Mouse (Mus musculus) lung, postnatal 0 days (tissue): ENCODE measurements at regions not wholly inside any gene's neighbourhood (a gene's known extent, or its start where the extent isn't known, plus 50 kb on each side); places are given as distances from the start of the nearest gene placed in this dataset.

Experiments used
- ATAC-seq: fragments of 200-750 bp; cut with Nextera tagmentation; 2 replicates; pipeline ENCODE4 v1.8.0; 2017; ENCODE audit warnings: moderate library complexity
- DNase-seq: peaks from one replicate; pipeline ENCODE4 v3.0.0-alpha.2; 2016; ENCODE audit warnings: low spot score
- H3K27ac ChIP-seq: fragments of 300-500 bp; sonication (generic); 2 replicates; pipeline ENCODE4 v1.5.1; 2014; ENCODE audit warnings: antibody characterized with exemption, mild to moderate bottlenecking, low read length, mixed read lengths
- H3K27me3 ChIP-seq: fragments of 300-500 bp; sonication (generic); replicated peaks from 2 replicates; pipeline ENCODE4 v1.6.1; 2014; ENCODE audit warnings: low read length, mixed read lengths; ENCODE audit not compliant: insufficient read depth
- H3K36me3 ChIP-seq: fragments of 300-500 bp; sonication (generic); 2 replicates; pipeline ENCODE4 v1.6.1; 2014; ENCODE audit warnings: low read length, mixed read lengths; ENCODE audit not compliant: insufficient read depth
- H3K4me1 ChIP-seq: fragments of 300-500 bp; sonication (generic); 2 replicates; pipeline ENCODE4 v1.6.1; 2014; ENCODE audit warnings: antibody characterized with exemption, low read depth, low read length, mixed read lengths; ENCODE audit not compliant: insufficient read depth
- H3K4me2 ChIP-seq: fragments of 300-500 bp; sonication (generic); replicated peaks from 2 replicates; pipeline ENCODE4 v1.6.1; 2014; ENCODE audit warnings: low read depth, mild to moderate bottlenecking, low read length, moderate library complexity, mixed read lengths
- H3K4me3 ChIP-seq: fragments of 300-500 bp; sonication (generic); 2 replicates; pipeline ENCODE4 v1.5.1; 2014; ENCODE audit warnings: low read depth, low read length
- H3K9ac ChIP-seq: fragments of 300-500 bp; sonication (generic); replicated peaks from 2 replicates; pipeline ENCODE4 v1.6.1; 2014; ENCODE audit warnings: low read depth, mild to moderate bottlenecking
- H3K9me3 ChIP-seq: fragments of 300-500 bp; sonication (generic); 2 replicates; pipeline ENCODE4 v1.6.1; 2016; ENCODE audit warnings: low read length, mixed read lengths
- CTCF ChIP-seq: IDR thresholded peaks from 2 replicates; pipeline ENCODE4 v1.5.1; 2016; ENCODE audit warnings: antibody characterized with exemption, mild to moderate bottlenecking
- EP300 ChIP-seq: IDR thresholded peaks from 2 replicates; pipeline ENCODE4 v1.6.1; 2016; ENCODE audit warnings: antibody characterized with exemption, mild to moderate bottlenecking, control low read depth
- WGBS: fragments of 180-500 bp; shearing (Covaris S2); extraction: QIAGEN DNeasy Blood & Tissue Kit; methylation state at CpG from one replicate; pipeline ENCODE4 v1.1.7; 2014; 5-methylcytosine and 5-hydroxymethylcytosine counted together

DNA sequence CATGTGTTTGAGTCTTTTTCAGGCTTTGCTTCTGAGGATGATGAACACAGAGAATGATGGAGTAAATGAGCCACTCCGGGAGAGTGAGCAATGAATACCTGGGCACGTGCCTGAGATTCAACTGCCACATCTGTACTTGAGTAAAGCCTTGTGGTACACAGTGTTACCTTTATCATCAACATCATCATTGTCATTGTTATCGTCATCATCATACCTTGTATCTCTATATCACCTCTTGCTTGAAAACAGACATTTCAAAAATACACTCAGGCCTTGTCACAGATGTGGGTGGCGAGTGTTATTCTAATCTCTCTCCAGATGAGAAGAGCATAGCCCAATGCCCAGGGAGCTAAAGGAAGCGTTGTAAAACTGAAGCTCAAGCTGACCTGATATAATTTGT lies 158.4 kb downstream of the Ifng start:
- ATAC-seq: no peak
- Histone ChIP-seq H3K27ac (no peak overlapping the region), H3K4me3 (no peak overlapping the region), H3K9ac (no peak overlapping the region), H3K9me3 (no peaks in the 10 kb centered on the region), H3K4me2 (no peak overlapping the region), H3K36me3 (no peaks in the 10 kb centered on the region), H3K4me1 (no peaks in the 10 kb centered on the region), H3K27me3 (no peaks in the 10 kb centered on the region)
- TF ChIP-seq CTCF: no peak
- TF ChIP-seq EP300: no peak
- DNase-seq: no peak
- WGBS: 81% methylated on average over 5 of the region's 5 CpGs

DNA sequence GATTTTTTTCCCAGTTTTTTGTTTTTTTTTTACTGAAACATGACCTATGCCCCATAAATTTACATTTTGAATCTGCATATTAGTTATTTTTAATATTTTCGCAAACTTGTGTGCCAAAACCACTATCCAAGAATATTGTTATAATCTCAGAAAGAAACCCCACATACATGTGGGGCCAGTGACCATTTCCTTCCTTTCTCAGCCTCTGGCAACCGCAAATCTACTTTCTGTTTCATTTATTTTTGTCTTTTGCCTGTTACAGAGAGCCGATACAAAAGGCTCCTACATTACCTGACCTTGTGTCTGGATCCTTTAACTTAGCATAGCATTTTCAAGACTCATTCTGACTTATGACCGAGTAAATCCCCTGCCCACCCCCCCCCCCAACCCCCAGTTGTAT lies 158.8 kb downstream of the Ifng start:
- Histone ChIP-seq H3K9me3 (no peaks in the 10 kb centered on the region), H3K36me3 (no peaks in the 10 kb centered on the region), H3K4me2 (no peak overlapping the region), H3K4me1 (no peaks in the 10 kb centered on the region), H3K27ac (no peak overlapping the region), H3K27me3 (no peaks in the 10 kb centered on the region), H3K9ac (no peak overlapping the region), H3K4me3 (no peak overlapping the region)
- TF ChIP-seq CTCF (no peak), EP300 (no peak)
- ATAC-seq: no peak
- 85% methylated on average over 4 of the region's 4 CpGs for WGBS
- no peak for DNase-seq

DNA sequence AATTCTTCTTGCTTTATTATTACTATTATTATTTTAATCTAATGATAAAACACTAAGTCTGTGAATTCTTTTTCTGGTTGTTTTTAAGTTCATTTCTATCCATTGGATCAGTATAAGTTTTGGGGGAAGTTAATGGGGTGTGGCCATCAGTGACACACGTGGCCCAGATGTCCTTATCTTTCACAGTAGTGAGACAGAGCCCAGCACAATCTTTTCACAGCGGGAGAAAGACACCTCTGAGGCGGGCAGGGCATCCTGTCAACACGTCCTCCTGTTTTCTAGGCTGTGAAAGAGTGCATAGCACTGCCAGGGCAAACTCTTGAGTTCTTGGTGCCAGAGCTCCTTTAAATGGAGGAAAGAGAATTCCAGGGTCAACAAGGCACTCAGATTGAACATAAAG lies 162.1 kb downstream of the Ifng start:
- ATAC-seq (no peak), DNase-seq (no peak)
- 45% methylated on average over 4 of the region's 4 CpGs for WGBS

DNA sequence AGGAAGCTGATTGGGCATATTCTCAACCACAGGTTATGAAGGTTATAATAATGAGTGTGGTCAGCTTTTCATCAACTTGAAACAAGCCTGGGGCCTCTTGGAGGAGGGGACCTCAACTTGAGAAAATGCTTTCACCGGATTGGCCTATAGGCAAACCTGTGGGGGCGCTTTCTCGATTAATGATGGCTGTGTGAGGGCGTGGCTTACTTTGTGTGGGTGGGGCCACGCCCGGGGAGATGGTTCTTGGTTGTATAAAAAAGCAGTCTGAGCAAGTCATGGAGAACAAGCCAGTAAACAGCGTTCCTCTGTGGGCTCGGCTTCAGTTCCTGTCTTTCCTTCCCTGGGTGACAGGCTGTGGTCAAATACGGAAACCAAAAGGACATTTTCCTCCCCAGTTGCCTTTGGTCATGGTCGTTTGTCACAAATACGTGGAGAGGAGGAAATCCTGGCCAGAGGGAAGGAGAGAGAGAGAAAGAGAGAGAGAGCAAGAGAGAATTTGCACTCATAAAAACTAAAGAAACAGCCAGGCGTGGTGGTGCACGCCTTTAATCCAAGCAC lies 163.1 kb downstream of the Ifng start:
- 79% methylated on average over 13 of the region's 13 CpGs for WGBS
- DNase-seq (no peak), ATAC-seq (no peak)
- Histone ChIP-seq H3K9ac (no peak overlapping the region), H3K27ac (no peak overlapping the region), H3K4me3 (no peak overlapping the region), H3K27me3 (no peaks in the 10 kb centered on the region), H3K4me2 (no peak overlapping the region), H3K4me1 (no peaks in the 10 kb centered on the region), H3K9me3 (no peaks in the 10 kb centered on the region), H3K36me3 (no peaks in the 10 kb centered on the region)
- no peak for TF ChIP-seq EP300
- TF ChIP-seq CTCF: no peak

More for the DNA sequence above, 162.1 kb downstream of the Ifng start:
- H3K9ac ChIP-seq: no peak overlapping the region
- no peaks in the 10 kb centered on the region for H3K36me3 ChIP-seq
- H3K4me2 ChIP-seq: no peak overlapping the region
- no peaks in the 10 kb centered on the region for H3K9me3 ChIP-seq
- H3K27me3 ChIP-seq: no peaks in the 10 kb centered on the region
- no peak overlapping the region for H3K4me3 ChIP-seq
- H3K4me1 ChIP-seq: no peaks in the 10 kb centered on the region
- TF ChIP-seq EP300: no peak
- no peak for TF ChIP-seq CTCF
- H3K27ac ChIP-seq: no peak overlapping the region

DNA sequence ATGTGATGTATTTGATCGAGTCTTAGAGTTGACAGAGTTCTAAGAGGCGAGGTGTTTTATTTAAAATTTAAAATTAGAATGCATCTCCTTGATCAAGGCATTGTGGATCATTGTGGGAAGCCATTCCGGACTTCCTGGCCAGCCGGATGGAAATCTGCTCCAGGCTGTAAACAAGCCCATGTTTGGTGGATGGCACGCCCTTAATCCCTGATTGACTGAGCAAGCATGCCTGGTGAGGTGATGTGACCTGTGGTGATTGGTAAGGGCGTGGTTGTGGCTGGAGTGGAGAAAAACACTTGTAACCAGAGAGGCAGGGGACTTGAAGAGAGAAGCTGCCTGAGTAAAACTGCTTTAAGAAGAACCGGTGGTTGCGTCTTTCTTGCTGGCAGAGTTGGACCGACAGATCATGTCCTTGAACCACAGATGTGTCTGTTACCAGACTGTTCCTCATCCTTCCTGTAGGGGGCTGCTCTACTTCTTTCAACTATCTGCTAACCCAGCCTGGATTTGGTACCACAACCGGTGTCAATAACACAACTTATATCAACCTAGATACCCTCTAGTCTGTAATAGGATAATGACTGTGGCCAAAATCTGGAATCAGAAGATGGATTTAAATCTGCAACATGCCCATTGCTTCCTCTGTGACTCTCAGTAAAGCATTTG lies 164.4 kb downstream of the Ifng start:
- no peak for ATAC-seq
- no peaks in the 10 kb centered on the region for H3K9me3 ChIP-seq
- H3K27ac ChIP-seq: no peak overlapping the region
- no peaks in the 10 kb centered on the region for H3K36me3 ChIP-seq
- no peak overlapping the region for H3K9ac ChIP-seq
- H3K4me3 ChIP-seq: no peak overlapping the region
- DNase-seq: no peak
- 84% methylated on average over 10 of the region's 10 CpGs for WGBS
- TF ChIP-seq EP300 (no peak), CTCF (no peak; the same call in 1 of the 2 replicates)
- H3K27me3 ChIP-seq: no peaks in the 10 kb centered on the region
- no peak overlapping the region for H3K4me2 ChIP-seq
- H3K4me1 ChIP-seq: no peaks in the 10 kb centered on the region

DNA sequence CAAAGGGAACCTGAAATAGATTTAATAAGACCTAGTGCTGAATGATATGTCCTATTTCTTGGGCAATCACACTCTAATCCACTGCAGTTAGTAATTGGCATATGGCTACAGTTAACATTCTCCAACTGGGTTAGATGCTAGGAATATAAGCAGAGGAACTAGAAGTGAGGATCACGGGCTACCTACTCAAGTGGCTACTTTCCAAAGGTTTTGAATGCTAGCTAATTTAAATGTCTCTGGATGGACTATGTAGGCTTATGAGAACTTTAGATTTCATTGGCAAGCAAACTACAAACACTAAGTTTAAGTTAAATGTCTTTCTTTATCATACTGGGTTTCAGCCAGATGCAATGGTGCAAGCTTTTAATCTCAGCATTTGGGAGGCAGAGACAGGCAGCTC lies 166.6 kb downstream of the Ifng start:
- Histone ChIP-seq H3K27ac (no peak overlapping the region), H3K27me3 (no peaks in the 10 kb centered on the region), H3K36me3 (no peaks in the 10 kb centered on the region), H3K4me1 (no peaks in the 10 kb centered on the region), H3K9ac (no peak overlapping the region), H3K9me3 (no peaks in the 10 kb centered on the region), H3K4me3 (no peak overlapping the region), H3K4me2 (no peak overlapping the region)
- no peak for TF ChIP-seq CTCF
- TF ChIP-seq EP300: no peak
- DNase-seq: no peak
- 83% methylated on average over 1 of the region's 1 CpGs for WGBS
- no peak for ATAC-seq
